Mouse (Mus musculus): Measurements from ENCODE around the gene Fndc11.

DNA sequence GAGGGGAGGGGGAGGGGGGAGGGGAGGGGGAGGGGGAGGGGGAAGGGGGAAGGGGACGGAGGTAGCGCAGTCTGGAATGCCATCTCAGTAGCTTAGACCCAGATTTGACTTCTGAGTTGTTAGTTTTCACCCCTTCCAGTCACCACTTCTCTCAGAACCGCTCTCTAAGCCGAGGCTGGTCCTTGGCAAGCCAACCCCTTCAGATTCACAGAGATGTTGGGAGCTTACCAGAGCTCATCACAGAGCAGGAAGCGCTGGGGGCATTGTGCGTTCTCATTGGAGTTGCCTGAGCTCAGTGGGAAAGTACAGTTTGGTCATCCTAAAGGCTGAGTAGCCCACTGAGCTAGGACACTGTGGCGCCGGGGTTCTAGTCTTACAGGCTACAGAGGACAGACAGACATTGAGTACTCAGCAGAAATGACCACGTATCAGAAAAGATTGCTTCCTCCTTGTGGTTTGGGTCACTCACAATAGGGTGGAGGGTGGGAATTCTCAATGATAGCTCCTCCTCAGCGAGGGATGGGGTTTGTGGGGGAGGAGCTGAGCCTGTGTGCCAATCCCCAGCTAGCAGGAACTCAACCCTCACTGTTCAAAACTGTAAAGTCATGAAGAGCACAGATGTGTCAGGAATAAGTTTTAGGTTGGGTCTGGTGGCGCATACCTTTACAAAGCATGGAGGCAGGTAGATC is 24.0 kb downstream of the Fndc11 start:
- TF ChIP-seq CTCF (IDR thresholded peaks at IDR 0.05; ENCODE audit: low read depth, low read length): no peak
- TF ChIP-seq POLR2A (IDR thresholded peaks at IDR 0.05; ENCODE audit: extremely low read depth, insufficient read depth, low read length): no peak
